Mouse (Mus musculus): ENCODE data around the gene Tecr. TPM values are rescaled to one million over a fixed set of nuclear protein-coding genes. Genes with fewer than 3 reads are reported as not detected.

The Tecr gene
- polyA plus RNA-seq, 1 experiment from 2014 or later: 438 TPM

DNA sequence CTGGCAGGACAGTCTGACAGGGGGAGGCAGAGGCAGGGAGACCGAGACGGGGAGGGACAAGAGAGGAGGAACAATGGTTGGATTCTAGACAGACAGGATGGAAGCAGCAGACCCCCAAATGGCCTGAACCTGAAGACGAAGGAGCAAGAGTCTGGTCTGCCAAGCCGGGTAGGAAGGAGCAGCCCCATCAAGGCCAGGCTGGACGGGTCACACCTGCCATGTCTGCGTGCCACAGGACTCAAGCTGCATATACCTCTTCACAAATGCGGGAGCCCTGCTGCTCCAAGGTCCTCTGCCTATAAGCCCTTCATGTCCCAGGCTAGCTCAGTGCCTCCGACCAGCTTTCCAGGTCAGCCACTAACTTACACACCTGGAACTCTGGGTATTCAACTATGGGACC is 28.1 kb downstream of the Tecr start:
- Histone ChIP-seq H3K4me2 (no peak overlapping the region), H3K9me3 (no peaks in the 10 kb centered on the region), H3K4me3 (no peak overlapping the region), H3K36me3 (peaks cover 21% of the 10 kb centered on the region), H3K27ac (replicated peaks) (peak overlapping the region; percentile 98), H3K27me3 (replicated peaks) (no peaks in the 10 kb centered on the region), H3K9ac (peak overlapping the region; percentile 73), H3K4me1 (peaks cover 78% of the 10 kb centered on the region)
- WGBS: 81% methylated on average over 8 of the region's 8 CpGs
- no peak for ATAC-seq (ENCODE audit: extremely low read depth, insufficient number of reproducible peaks, low FRiP score, low TSS enrichment)

- H3K27me3 ChIP-seq (replicated peaks): no peaks in the 10 kb centered on the region
- no peak overlapping the region for H3K4me3 ChIP-seq
- no peak for ATAC-seq (ENCODE audit: extremely low read depth, insufficient number of reproducible peaks, low FRiP score, low TSS enrichment)
- H3K27ac ChIP-seq (replicated peaks): peak overlapping the region; percentile 98
- peaks cover 91% of the 10 kb centered on the region for H3K4me1 ChIP-seq
- H3K9me3 ChIP-seq: no peaks in the 10 kb centered on the region
- WGBS: 46% methylated on average over 17 of the region's 17 CpGs
- peak overlapping the region; percentile 73 for H3K9ac ChIP-seq
- H3K4me2 ChIP-seq: peak overlapping the region; percentile 35
- H3K36me3 ChIP-seq: peaks cover 17% of the 10 kb centered on the region
These were observed 29.4 kb downstream of the Tecr start for GRCm38 (mm10) chr8:83578131-83579055.

DNA sequence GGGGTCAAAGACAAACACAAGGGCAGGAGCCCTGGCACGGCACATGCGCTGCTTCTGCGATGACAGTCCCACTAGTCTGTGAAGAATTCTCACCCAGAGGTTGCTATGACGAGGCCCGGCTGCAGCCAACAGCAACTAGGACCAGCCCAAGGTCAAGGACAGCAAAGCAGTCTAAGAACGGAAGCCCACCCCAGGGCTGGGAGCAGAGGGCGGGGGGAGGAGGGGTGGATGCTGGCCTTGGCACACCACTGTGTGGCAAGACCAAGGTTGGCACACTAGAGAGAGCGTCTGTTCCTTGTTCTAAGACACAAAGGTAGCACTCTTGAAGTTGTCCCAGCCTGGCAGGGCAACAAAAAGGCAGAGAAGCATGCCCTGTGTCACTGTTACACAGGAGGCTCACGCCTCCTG is 30.4 kb downstream of the Tecr start:
- H3K4me3 ChIP-seq: no peak overlapping the region
- no peaks in the 10 kb centered on the region for H3K9me3 ChIP-seq
- H3K4me2 ChIP-seq: peak overlapping the region; percentile 56
- no peak for ATAC-seq (ENCODE audit: extremely low read depth, insufficient number of reproducible peaks, low FRiP score, low TSS enrichment)
- peaks cover 25% of the 10 kb centered on the region for H3K36me3 ChIP-seq
- peak overlapping the region; percentile 78 for H3K9ac ChIP-seq
- H3K27ac ChIP-seq (replicated peaks): peak overlapping the region; percentile 98
- no peaks in the 10 kb centered on the region for H3K27me3 ChIP-seq (replicated peaks)
- H3K4me1 ChIP-seq: peaks cover 88% of the 10 kb centered on the region
- 28% methylated on average over 9 of the region's 9 CpGs for WGBS

- H3K4me1 ChIP-seq: peaks cover 84% of the 10 kb centered on the region
- H3K4me2 ChIP-seq: peak overlapping the region; percentile 56
- 48% methylated on average over 4 of the region's 4 CpGs for WGBS
- ATAC-seq (ENCODE audit: extremely low read depth, insufficient number of reproducible peaks, low FRiP score, low TSS enrichment): no peak
- peaks cover 30% of the 10 kb centered on the region for H3K36me3 ChIP-seq
- H3K9me3 ChIP-seq: no peaks in the 10 kb centered on the region
- peak overlapping the region; percentile 98 for H3K27ac ChIP-seq (replicated peaks)
- no peaks in the 10 kb centered on the region for H3K27me3 ChIP-seq (replicated peaks)
- H3K4me3 ChIP-seq: 0 out of 2 replicates have a peak overlapping the region, but pooled peaks have one; percentile 25
- peak overlapping the region; percentile 78 for H3K9ac ChIP-seq
These were observed 30.9 kb downstream of the Tecr start for GRCm38 (mm10) chr8:83576921-83577320.

- H3K4me1 ChIP-seq: peaks cover 81% of the 10 kb centered on the region
- 36% methylated on average over 2 of the region's 4 CpGs for WGBS
- H3K4me3 ChIP-seq: peak overlapping the region; percentile 25
- H3K27me3 ChIP-seq (replicated peaks): no peaks in the 10 kb centered on the region
- H3K36me3 ChIP-seq: peaks cover 34% of the 10 kb centered on the region
- peak overlapping the region; percentile 98 for H3K27ac ChIP-seq (replicated peaks)
- peak overlapping the region; percentile 56 for H3K4me2 ChIP-seq
- no peaks in the 10 kb centered on the region for H3K9me3 ChIP-seq
- no peak for ATAC-seq (ENCODE audit: extremely low read depth, insufficient number of reproducible peaks, low FRiP score, low TSS enrichment)
- H3K9ac ChIP-seq: peak overlapping the region; percentile 78
These were observed 31.3 kb downstream of the Tecr start for GRCm38 (mm10) chr8:83576516-83576895.

GRCm38 (mm10) chr8:83575561-83576515 is 31.9 kb downstream of the Tecr start:
- Histone ChIP-seq H3K36me3 (peaks cover 39% of the 10 kb centered on the region), H3K4me3 (peak overlapping the region; percentile 25), H3K4me2 (peak overlapping the region; percentile 56), H3K27ac (replicated peaks) (peak overlapping the region; percentile 98), H3K4me1 (peaks cover 75% of the 10 kb centered on the region), H3K9ac (peak overlapping the region; percentile 78), H3K9me3 (no peaks in the 10 kb centered on the region), H3K27me3 (replicated peaks) (no peaks in the 10 kb centered on the region)
- no peak for ATAC-seq (ENCODE audit: extremely low read depth, insufficient number of reproducible peaks, low FRiP score, low TSS enrichment)
- 45% methylated on average over 17 of the region's 17 CpGs for WGBS

DNA sequence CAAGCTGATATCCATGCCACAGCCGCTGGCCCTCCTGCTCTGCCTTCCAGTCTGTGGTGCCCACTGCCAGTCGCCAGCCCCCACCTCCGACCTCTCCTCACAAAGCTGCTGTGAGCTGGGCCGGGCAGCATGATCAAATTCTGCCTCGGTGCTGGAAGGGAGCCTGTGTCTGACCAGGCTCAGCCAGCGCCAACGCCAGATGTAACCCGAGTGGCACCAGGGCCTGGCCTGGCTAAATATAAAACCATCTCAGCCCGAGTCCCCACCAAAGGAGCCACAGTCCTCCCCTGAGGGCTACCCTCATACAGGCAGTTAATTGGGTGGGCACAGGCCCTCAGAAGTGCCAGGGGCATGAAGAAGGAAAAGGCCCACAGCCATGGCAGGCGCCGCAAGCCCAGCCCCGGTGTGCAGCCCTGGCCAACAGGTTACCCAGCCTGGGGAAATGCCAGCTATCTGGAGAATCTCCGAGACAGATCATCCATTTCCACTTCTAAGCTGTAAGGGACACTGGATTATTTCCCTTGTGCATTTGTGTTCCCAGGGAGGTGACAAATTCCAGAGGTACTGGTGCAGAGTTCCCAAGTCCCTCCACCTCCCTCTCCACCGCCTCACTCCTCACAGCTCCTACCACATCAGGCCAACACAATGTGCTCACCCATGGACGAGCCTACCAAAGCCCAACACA is 33.0 kb downstream of the Tecr start:
- Histone ChIP-seq H3K9ac (peak overlapping the region; percentile 67), H3K9me3 (no peaks in the 10 kb centered on the region), H3K27ac (replicated peaks) (peak overlapping the region; percentile 98), H3K27me3 (replicated peaks) (no peaks in the 10 kb centered on the region), H3K4me2 (peak overlapping the region; percentile 16; the same call in 1 of the 2 replicates), H3K36me3 (peaks cover 42% of the 10 kb centered on the region), H3K4me3 (no peak overlapping the region), H3K4me1 (peaks cover 66% of the 10 kb centered on the region)
- 70% methylated on average over 15 of the region's 15 CpGs for whole genome bisulfite sequencing
- ATAC-seq (ENCODE audit: extremely low read depth, insufficient number of reproducible peaks, low FRiP score, low TSS enrichment): no peak

DNA sequence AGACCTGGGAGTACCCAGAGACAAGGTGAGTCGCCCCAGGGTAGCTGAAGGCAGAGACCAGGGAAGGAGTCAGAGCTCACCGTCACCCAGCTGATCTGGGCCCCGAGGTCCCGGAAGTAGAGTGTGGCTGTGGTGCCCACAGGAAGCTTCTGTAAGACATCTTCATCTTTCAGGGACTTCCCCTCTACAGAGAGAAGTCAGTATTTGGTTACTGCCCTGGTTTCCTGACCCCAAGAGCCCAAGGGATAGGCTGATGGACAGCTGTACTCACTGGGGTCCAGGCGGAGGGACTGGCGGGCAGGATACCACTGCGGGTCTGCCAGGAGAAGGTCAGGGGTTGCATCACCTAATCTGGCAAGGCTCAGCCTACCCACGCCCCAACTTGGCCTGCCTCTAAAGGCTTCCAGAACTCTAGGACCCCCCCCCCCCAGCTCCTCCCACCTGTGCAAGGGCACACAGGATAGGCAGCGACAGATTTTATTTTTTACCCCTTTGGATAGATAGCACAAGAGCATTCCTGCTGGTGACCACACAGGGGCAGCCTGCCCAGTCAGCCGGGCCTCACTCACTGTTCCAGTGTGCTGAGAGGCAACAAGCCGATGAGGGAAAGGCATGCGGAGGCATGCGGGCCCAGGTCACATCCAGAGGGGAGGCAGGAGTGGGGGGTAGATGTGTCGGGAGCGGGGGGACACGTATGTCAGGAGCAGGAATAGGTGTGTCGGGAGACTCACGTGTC is 34.5 kb downstream of the Tecr start:
- Histone ChIP-seq H3K4me2 (no peak overlapping the region), H3K9ac (peak overlapping the region; percentile 66; the same call in 1 of the 2 replicates), H3K27ac (replicated peaks) (peak overlapping the region; percentile 98), H3K4me1 (peaks cover 62% of the 10 kb centered on the region), H3K9me3 (no peaks in the 10 kb centered on the region), H3K27me3 (replicated peaks) (no peaks in the 10 kb centered on the region), H3K4me3 (no peak overlapping the region), H3K36me3 (peaks cover 50% of the 10 kb centered on the region)
- ATAC-seq (ENCODE audit: extremely low read depth, insufficient number of reproducible peaks, low FRiP score, low TSS enrichment): 0 out of 2 replicates have a peak, but pooled peaks have one; percentile 7
- WGBS: 67% methylated on average over 18 of the region's 18 CpGs

- Histone ChIP-seq H3K4me3 (no peak overlapping the region), H3K27ac (replicated peaks) (no peak overlapping the region), H3K9me3 (no peaks in the 10 kb centered on the region), H3K4me2 (no peak overlapping the region), H3K36me3 (peaks cover 50% of the 10 kb centered on the region), H3K4me1 (peaks cover 64% of the 10 kb centered on the region), H3K9ac (0 out of 2 replicates have a peak overlapping the region, but pooled peaks have one; percentile 50), H3K27me3 (replicated peaks) (no peaks in the 10 kb centered on the region)
- WGBS: 86% methylated on average over 5 of the region's 5 CpGs
- ATAC-seq (ENCODE audit: extremely low read depth, insufficient number of reproducible peaks, low FRiP score, low TSS enrichment): no peak
These were observed 35.4 kb downstream of the Tecr start for GRCm38 (mm10) chr8:83572246-83572812.

DNA sequence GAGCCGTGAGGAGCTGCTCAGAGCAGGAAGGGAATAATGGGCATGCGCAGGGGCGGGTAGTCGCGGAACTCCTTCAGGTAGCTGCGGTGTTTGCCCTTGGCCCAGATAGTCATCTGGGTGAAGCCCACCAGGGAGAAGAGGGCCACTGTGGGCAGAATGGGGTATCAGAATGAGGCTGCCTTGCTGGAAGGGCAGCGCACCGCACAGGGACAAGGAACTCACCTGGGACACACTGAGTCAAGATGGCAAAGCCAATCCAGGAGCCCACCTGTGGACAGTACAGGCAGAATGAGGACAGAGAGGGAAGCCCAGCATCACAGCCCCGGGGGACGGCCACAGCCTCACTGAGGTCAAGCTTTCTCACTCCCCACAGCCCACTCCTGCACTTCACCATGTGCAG is 36.0 kb downstream of the Tecr start:
- Histone ChIP-seq H3K9ac (no peak overlapping the region), H3K27ac (replicated peaks) (no peak overlapping the region), H3K4me3 (no peak overlapping the region), H3K4me1 (peaks cover 61% of the 10 kb centered on the region), H3K27me3 (replicated peaks) (no peaks in the 10 kb centered on the region), H3K36me3 (peaks cover 50% of the 10 kb centered on the region), H3K9me3 (no peaks in the 10 kb centered on the region), H3K4me2 (no peak overlapping the region)
- no peak for ATAC-seq (ENCODE audit: extremely low read depth, insufficient number of reproducible peaks, low FRiP score, low TSS enrichment)
- 91% methylated on average over 10 of the region's 10 CpGs for WGBS

Data from heart, embryonic 13.5 days (tissue).